Mouse (Mus musculus): ENCODE results near the gene Efhb. TPM values are rescaled to one million over a fixed set of nuclear protein-coding genes. Genes with fewer than 3 reads are reported as not detected.

Gene Efhb
- total RNA-seq, 1 experiment from 2014 or later = 0.35 TPM

GRCm38 (mm10) chr17:53387581-53388473 is 75.3 kb downstream of the Efhb start:
- no peak for ATAC-seq (ENCODE audit: extremely low read depth, insufficient number of reproducible peaks, low FRiP score, poor library complexity, severe bottlenecking)

- no peak for ATAC-seq (ENCODE audit: extremely low read depth, insufficient number of reproducible peaks, low FRiP score, poor library complexity, severe bottlenecking)
Observed at GRCm38 (mm10) chr17:53386863-53387262, 76.3 kb downstream of the Efhb start.

GRCm38 (mm10) chr17:53364111-53364510 is 99.0 kb downstream of the Efhb start:
- ATAC-seq (ENCODE audit: extremely low read depth, insufficient number of reproducible peaks, low FRiP score, poor library complexity, severe bottlenecking) = no peak

Other genes starting within 250 kb of the Efhb start
- 88.0 and 88.5 TPM in 2 replicates for gene Rab5a, start 15.9 kb upstream of the Efhb start, total RNA-seq (2017)
- not detected in 2 replicates for gene Pp2d1, start 76.1 kb upstream of the Efhb start, total RNA-seq (2017)
- 57.1 and 84.0 TPM in 2 replicates for gene Kat2b, start 103.5 kb upstream of the Efhb start, total RNA-seq (2017)
- gene Sgo1, start 226.0 kb upstream of the Efhb start, total RNA-seq (2017) = 1.0 TPM in 1 of 2 replicates, not detected in the other

All from neutrophil, adult 5-6 weeks (primary cell).